Mouse (Mus musculus) CH12.LX (cell line): Measurements from ENCODE around the gene Slc17a8.

ENCODE experiments used
- CTCF ChIP-seq, 2 experiments: IDR thresholded peaks in 1 of 2; conservative IDR thresholded peaks in 1 of 2; 2 replicates each; pipeline ENCODE4 v1.5.1; 2011 to 2012; ENCODE audit warnings: low read depth in 2 of 2, low read length in 2 of 2, improper control_type of control experiment in 1 of 2, inconsistent platforms in 1 of 2, mild to moderate bottlenecking in 1 of 2, moderate library complexity in 1 of 2
- EP300 ChIP-seq: IDR thresholded peaks from 2 replicates; pipeline ENCODE4 v1.6.1; 2011; ENCODE audit warnings: low read length, improper control_type of control experiment
- MEF2A ChIP-seq: IDR thresholded peaks from 2 replicates; pipeline ENCODE4 v1.6.1; 2014; ENCODE audit warnings: low read depth, mild to moderate bottlenecking, inconsistent platforms, low read length, improper control_type of control experiment, borderline replicate concordance
- POLR2A ChIP-seq: IDR thresholded peaks from 2 replicates; pipeline ENCODE4 v1.6.1; 2011; ENCODE audit warnings: low read depth, mild to moderate bottlenecking, improper control_type of control experiment, low read length

DNA sequence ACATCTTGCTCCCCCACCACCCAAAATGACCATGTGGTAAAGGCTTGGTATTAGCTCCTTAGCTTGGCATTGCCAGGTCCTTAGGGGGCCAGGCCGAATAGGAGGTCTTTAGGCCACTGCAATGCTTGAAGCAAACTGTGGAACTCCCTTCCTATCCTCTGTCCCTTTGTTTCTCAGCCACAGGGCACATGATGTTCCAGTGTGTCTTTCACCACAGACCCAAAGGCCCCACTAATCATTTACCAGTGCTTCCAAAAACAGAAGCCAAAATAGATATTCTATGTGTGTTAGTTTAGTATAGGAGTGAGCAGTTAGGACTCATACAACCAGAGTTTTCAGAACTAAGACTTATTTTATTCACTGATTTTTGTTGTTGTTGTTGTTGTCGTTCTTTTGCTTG is 5.7 kb upstream of the Slc17a8 start:
- no peak for TF ChIP-seq CTCF (conservative IDR thresholded peaks at IDR 0.05 in 1 of 2, IDR thresholded peaks at IDR 0.05 in 1 of 2; ENCODE audit: low read depth in 2 of 2, low read length in 2 of 2)
- TF ChIP-seq MEF2A = no peak
- no peak for TF ChIP-seq EP300
- TF ChIP-seq POLR2A = no peak
